Mouse (Mus musculus) liver, postnatal 0 days (tissue): Measurements from ENCODE around the gene Pcnx2. TPM values are rescaled to one million over a fixed set of nuclear protein-coding genes. Genes with fewer than 3 reads are reported as not detected.

Experiments used
- ATAC-seq: fragments of 200-750 bp; cut with Nextera tagmentation; 2 replicates; pipeline ENCODE4 v1.8.0; 2017; ENCODE audit warnings: mild to moderate bottlenecking, moderate library complexity
- DNase-seq: peaks from one replicate; pipeline ENCODE4 v3.0.0-alpha.2; 2016
- H3K27ac ChIP-seq: fragments of 300-500 bp; sonication (generic); 2 replicates; pipeline ENCODE4 v1.5.1; 2014; ENCODE audit warnings: antibody characterized with exemption, moderate library complexity, mild to moderate bottlenecking, low read depth
- H3K27me3 ChIP-seq: fragments of 300-500 bp; sonication (generic); 2 replicates; pipeline ENCODE4 v1.6.1; 2014; ENCODE audit warnings: low read length, control low read depth, mixed read lengths; ENCODE audit not compliant: insufficient read depth
- H3K36me3 ChIP-seq: fragments of 300-500 bp; sonication (generic); replicated peaks from 2 replicates; pipeline ENCODE4 v1.6.1; 2014; ENCODE audit warnings: mild to moderate bottlenecking, control low read depth, low read length, moderate library complexity, mixed read lengths; ENCODE audit not compliant: insufficient read depth
- H3K4me1 ChIP-seq: fragments of 300-500 bp; sonication (generic); 2 replicates; pipeline ENCODE4 v1.6.1; 2014; ENCODE audit warnings: antibody characterized with exemption, mild to moderate bottlenecking, control low read depth; ENCODE audit not compliant: insufficient read depth
- H3K4me2 ChIP-seq: fragments of 300-500 bp; sonication (generic); 2 replicates; pipeline ENCODE4 v1.6.1; 2014; ENCODE audit warnings: low read depth, mild to moderate bottlenecking, low read length, moderate library complexity, mixed read lengths
- H3K4me3 ChIP-seq: fragments of 300-500 bp; sonication (generic); 2 replicates; pipeline ENCODE4 v1.5.1; 2014; ENCODE audit warnings: low read depth, low read length
- H3K9ac ChIP-seq: fragments of 300-500 bp; sonication (generic); replicated peaks from 2 replicates; pipeline ENCODE4 v1.6.1; 2014; ENCODE audit warnings: mild to moderate bottlenecking, moderate library complexity
- H3K9me3 ChIP-seq: fragments of 300-500 bp; sonication (generic); 2 replicates; pipeline ENCODE4 v1.6.1; 2016; ENCODE audit warnings: mild to moderate bottlenecking, control low read depth, low read length, mixed read lengths
- CTCF ChIP-seq: sonication (generic); IDR thresholded peaks from 2 replicates; pipeline ENCODE4 v1.5.1; 2016; ENCODE audit warnings: antibody characterized with exemption, low read depth
- EP300 ChIP-seq: IDR thresholded peaks from 2 replicates; pipeline ENCODE4 v1.6.1; 2016; ENCODE audit warnings: antibody characterized with exemption, low read depth, mild to moderate bottlenecking
- WGBS: fragments of 180-500 bp; shearing (Covaris S2); extraction: QIAGEN DNeasy Blood & Tissue Kit; methylation state at CpG from one replicate; pipeline ENCODE4 v1.1.7; 2014; ENCODE audit not compliant: insufficient replicate concordance; 5-methylcytosine and 5-hydroxymethylcytosine counted together
- polyA plus RNA-seq: library from polyadenylated mRNA; unstranded; fragments of >200 nt; fragmentation: Nextera tagmentation; extraction: Ambion mirVana; gene quantifications from 2 replicates; pipeline ENCODE4 v1.2.1, GENCODE M21; 2015

Gene Pcnx2
- polyA plus RNA-seq, 1 experiment from 2014 or later: 0.04 TPM

DNA sequence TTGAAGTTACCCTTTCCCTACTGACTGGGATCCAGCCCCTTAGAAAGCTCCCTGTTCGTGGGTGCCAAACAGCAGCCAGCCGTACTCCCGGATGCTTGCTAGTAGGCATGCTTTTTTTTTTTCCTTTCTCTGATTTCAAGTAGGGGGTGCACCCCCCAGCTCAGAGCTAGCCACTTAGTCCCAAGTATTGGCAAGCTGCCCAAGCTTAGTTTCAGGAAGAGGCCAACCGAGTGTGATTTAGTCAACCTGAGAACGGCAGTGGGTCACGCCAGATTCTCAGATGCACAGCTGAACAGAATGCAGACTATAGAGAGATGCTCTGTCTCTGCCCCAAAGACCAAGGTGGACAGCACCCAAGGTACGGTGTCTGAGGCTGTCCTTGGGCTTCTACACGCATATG lies 147.3 kb downstream of the Pcnx2 start:
- DNase-seq (no peak), ATAC-seq (no peak)
- Histone ChIP-seq H3K9me3 (no peaks in the 10 kb centered on the region), H3K4me2 (no peak overlapping the region), H3K9ac (no peak overlapping the region), H3K4me3 (no peak overlapping the region), H3K27me3 (no peaks in the 10 kb centered on the region), H3K27ac (no peak overlapping the region), H3K4me1 (no peaks in the 10 kb centered on the region), H3K36me3 (no peaks in the 10 kb centered on the region)
- TF ChIP-seq EP300 (no peak), CTCF (no peak)
- whole genome bisulfite sequencing: 69% methylated on average over 8 of the region's 8 CpGs

DNA sequence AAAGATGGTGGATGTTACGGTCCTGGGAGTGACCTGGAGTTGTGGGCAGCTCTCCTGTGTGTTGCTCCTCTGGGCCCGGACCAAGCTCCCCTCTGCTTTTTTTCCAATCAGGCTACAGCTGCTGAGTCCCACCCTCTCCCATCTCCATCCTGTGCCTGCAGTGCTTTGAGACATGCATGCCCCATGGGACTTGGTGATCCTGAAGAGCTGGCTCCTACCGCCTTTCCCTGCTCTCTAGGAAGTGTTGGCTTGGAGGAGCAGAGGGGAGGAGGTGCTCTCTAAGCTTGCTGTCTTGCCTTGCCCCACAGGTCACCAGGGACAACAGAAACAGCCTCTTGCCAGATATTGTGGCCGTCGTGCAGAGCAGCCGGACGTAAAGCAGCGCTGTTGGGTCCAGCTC lies 150.7 kb downstream of the Pcnx2 start:
- Histone ChIP-seq H3K4me1 (no peaks in the 10 kb centered on the region), H3K4me3 (no peak overlapping the region), H3K27ac (no peak overlapping the region), H3K4me2 (no peak overlapping the region), H3K27me3 (no peaks in the 10 kb centered on the region), H3K9ac (no peak overlapping the region), H3K9me3 (no peaks in the 10 kb centered on the region), H3K36me3 (no peaks in the 10 kb centered on the region)
- no peak for DNase-seq
- WGBS: 74% methylated on average over 8 of the region's 8 CpGs
- no peak for ATAC-seq
- TF ChIP-seq EP300: no peak
- no peak for TF ChIP-seq CTCF

DNA sequence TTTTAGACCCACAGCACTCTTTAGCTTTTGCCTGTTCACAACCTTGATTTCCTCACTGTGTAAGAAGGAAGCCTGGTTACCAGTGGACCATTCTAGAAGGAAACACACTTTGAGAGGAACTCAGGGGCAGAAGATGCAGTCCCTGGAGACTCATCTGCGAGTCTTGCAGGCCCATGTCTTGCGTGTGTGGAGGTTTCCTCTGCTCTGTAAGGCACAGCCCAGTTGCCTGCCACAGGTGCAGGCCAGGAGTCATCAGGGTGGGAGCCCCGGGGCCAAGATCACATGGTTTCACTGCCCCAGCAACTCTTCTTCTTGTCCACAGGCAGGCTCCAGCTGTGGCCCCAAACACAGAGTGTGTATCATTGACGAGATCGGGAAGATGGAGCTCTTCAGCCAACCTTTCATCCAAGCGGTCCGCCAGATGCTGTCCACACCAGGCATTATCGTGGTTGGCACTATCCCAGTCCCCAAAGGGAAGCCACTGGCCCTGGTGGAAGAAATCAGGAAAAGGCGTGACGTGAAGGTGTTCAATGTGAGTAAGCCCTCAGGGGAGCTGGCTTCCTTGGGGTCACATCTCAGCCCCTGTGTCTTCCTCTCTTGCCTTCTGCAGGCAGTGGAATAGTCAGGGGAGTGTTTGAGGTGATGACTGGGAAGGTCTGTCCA lies 153.1 kb downstream of the Pcnx2 start:
- Histone ChIP-seq H3K9ac (no peak overlapping the region), H3K27me3 (no peaks in the 10 kb centered on the region), H3K27ac (no peak overlapping the region), H3K4me2 (no peak overlapping the region), H3K36me3 (0 out of 2 replicates have a peak, but pooled peaks cover 2% of the 10 kb centered on the region), H3K4me3 (no peak overlapping the region), H3K9me3 (no peaks in the 10 kb centered on the region), H3K4me1 (no peaks in the 10 kb centered on the region)
- TF ChIP-seq CTCF (no peak), EP300 (no peak)
- no peak for ATAC-seq
- DNase-seq: no peak
- 70% methylated on average over 10 of the region's 10 CpGs for WGBS

DNA sequence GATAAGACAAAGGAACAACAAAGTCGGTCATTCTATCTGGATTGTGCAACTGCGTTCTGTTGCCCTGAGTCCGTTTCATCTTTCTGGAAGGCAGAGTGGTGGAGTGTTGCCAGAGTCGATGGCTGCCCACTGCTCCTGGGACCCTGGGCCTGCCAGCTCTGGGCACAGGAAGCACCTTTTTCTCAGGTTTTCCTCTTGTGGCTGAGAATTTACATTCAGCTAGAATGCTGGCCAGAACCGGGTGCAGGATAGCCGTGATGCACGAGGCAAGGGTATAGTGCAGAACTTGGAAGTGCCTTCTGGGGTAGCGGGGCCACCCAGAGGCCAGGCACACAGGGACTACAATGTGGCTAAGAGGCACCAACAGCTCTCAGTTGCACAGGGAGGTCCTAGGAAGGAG lies 155.7 kb downstream of the Pcnx2 start:
- 47% methylated on average over 8 of the region's 8 CpGs for WGBS
- TF ChIP-seq EP300 (no peak), CTCF (no peak)
- H3K4me1 ChIP-seq: no peaks in the 10 kb centered on the region
- no peak overlapping the region for H3K4me2 ChIP-seq
- H3K9me3 ChIP-seq: no peaks in the 10 kb centered on the region
- H3K4me3 ChIP-seq: no peak overlapping the region
- H3K27ac ChIP-seq: no peak overlapping the region
- H3K36me3 ChIP-seq: 0 out of 2 replicates have a peak, but pooled peaks cover 5% of the 10 kb centered on the region
- ATAC-seq: no peak
- H3K9ac ChIP-seq: no peak overlapping the region
- DNase-seq: no peak
- H3K27me3 ChIP-seq: no peaks in the 10 kb centered on the region

DNA sequence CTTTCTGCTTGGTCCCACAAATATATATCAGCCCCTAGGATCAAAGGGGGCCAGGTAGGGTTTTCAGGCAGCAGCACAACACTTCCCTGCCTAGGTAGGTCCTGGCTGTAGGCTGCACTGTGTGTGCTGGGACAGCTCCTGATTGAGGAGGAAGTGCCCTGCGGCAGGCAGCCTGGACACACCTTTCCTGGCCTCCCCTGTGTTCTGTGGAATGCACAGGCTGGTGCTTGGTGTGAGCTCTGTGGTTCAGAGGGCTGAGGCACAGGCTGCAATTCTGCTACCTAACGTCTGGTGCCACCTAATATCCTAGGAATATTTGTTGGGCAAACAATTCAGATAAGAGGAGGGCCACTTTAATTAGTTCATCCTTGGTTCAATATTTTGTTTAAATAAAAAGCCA lies 156.3 kb downstream of the Pcnx2 start:
- DNase-seq (no peak), ATAC-seq (no peak)
- Histone ChIP-seq H3K27me3 (no peaks in the 10 kb centered on the region), H3K36me3 (0 out of 2 replicates have a peak, but pooled peaks cover 5% of the 10 kb centered on the region), H3K9ac (no peak overlapping the region), H3K4me1 (no peaks in the 10 kb centered on the region), H3K4me3 (no peak overlapping the region), H3K9me3 (no peaks in the 10 kb centered on the region), H3K27ac (no peak overlapping the region), H3K4me2 (no peak overlapping the region)
- TF ChIP-seq CTCF: no peak
- no peak for TF ChIP-seq EP300
- WGBS: 23% methylated on average over 2 of the region's 2 CpGs

DNA sequence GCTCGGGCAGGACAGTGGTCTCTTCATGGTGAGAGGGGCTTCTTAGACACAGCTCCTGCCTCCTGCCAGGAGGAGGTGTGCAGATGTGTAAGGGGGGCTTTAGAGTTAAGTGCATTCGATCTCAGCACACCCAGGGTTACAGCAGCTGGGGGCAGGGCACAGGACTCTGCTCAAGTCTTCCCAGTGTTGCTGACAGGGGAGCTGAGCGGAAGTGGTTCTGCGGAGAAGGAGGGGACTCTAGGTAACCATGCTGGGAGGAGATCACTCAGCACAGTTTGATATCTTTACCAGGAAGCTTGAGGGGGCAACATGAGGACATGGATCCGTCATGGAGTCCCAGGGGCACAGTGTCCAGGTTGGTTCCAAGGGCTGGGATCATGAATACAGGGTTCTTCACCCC lies 156.7 kb downstream of the Pcnx2 start:
- ATAC-seq: no peak
- Histone ChIP-seq H3K27me3 (no peaks in the 10 kb centered on the region), H3K9me3 (no peaks in the 10 kb centered on the region), H3K9ac (no peak overlapping the region), H3K36me3 (0 out of 2 replicates have a peak, but pooled peaks cover 5% of the 10 kb centered on the region), H3K4me1 (no peaks in the 10 kb centered on the region), H3K4me2 (no peak overlapping the region), H3K27ac (no peak overlapping the region), H3K4me3 (no peak overlapping the region)
- no peak for TF ChIP-seq EP300
- 65% methylated on average over 5 of the region's 5 CpGs for WGBS
- no peak for DNase-seq

DNA sequence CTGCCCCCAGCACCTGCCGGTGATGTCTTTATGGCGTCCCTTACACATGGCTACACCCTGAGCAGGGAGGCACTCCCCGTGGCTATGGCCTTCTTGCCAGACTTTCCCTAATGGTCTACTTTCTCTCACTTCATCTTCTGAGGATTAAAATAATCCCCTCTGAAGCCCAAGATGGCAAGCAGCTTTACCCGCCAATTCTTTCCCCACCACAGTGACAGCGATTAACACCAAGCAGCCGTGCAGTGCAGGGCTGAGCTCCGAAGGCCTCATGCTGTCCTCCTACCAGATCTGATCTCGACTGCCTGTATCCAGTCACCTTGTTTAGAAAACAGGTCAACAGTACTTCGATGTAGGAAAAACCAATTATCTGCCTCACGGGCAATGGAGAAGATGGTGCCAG lies 157.5 kb downstream of the Pcnx2 start:
- 0 out of 2 replicates have a peak, but pooled peaks cover 5% of the 10 kb centered on the region for H3K36me3 ChIP-seq
- WGBS: 86% methylated on average over 10 of the region's 10 CpGs
- no peak overlapping the region for H3K4me2 ChIP-seq
- H3K9ac ChIP-seq: no peak overlapping the region
- no peaks in the 10 kb centered on the region for H3K9me3 ChIP-seq
- TF ChIP-seq EP300: no peak
- no peak for TF ChIP-seq CTCF
- DNase-seq (no peak), ATAC-seq (no peak)
- no peaks in the 10 kb centered on the region for H3K27me3 ChIP-seq
- H3K27ac ChIP-seq: no peak overlapping the region
- H3K4me3 ChIP-seq: no peak overlapping the region
- H3K4me1 ChIP-seq: no peaks in the 10 kb centered on the region
